In genomic region chr5:99477420-99477815, GRCm38 (mm10) we compare ENCODE assay signal across 25 mouse cellular contexts.
"Had no signal": no experiment of that assay in that cellular context is flagged by ENCODE, and none has a peak within 500 bp of the region (broad histone marks: within the 10 kb centered on the region; RNA-seq: fewer than 3 reads in every experiment).

No protein-coding gene starts in this region.

- H3K9me3 ChIP-seq: limb, embryonic 10.5 days; limb, embryonic 13.5 days; liver, embryonic 12.5 days; liver, embryonic 15.5 days; lung, embryonic 15.5 days; megakaryocyte, embryonic 14.5 days; midbrain, embryonic 10.5 days; midbrain, embryonic 13.5 days; neural tube, embryonic 13.5 days; stomach, embryonic 15.5 days had no signal

- H3K27me3 ChIP-seq: liver, embryonic 12.5 days; liver, embryonic 15.5 days; lung, embryonic 15.5 days; neural tube, embryonic 13.5 days; stomach, embryonic 15.5 days had no signal

- ATAC-seq: liver, embryonic 12.5 days; midbrain, embryonic 13.5 days; midbrain, embryonic 16.5 days had no signal

- H3K4me3 ChIP-seq: left cerebral cortex, adult 2 months; limb, embryonic 10.5 days; limb, embryonic 13.5 days; liver, embryonic 12.5 days; liver, embryonic 15.5 days; lung, embryonic 15.5 days; midbrain, embryonic 10.5 days; midbrain, embryonic 13.5 days; myocyte; neural tube, embryonic 13.5 days; stomach, embryonic 15.5 days had no signal

- H3K36me3 ChIP-seq: limb, embryonic 10.5 days; limb, embryonic 13.5 days; liver, embryonic 12.5 days; liver, embryonic 15.5 days; lung, embryonic 15.5 days; midbrain, embryonic 10.5 days; midbrain, embryonic 13.5 days; neural tube, embryonic 13.5 days; stomach, embryonic 15.5 days had no signal

- H3K4me2 ChIP-seq: limb, embryonic 13.5 days; liver, embryonic 12.5 days; liver, embryonic 15.5 days; lung, embryonic 15.5 days; midbrain, embryonic 13.5 days; neural tube, embryonic 13.5 days; stomach, embryonic 15.5 days had no signal

- DNase-seq: kidney, postnatal 36 days; layer of hippocampus, postnatal 36 days; liver; lung, adult 18-20 months; lung, postnatal 10 days; lung, postnatal 36 days; retina, postnatal 1 day; right cerebral cortex, postnatal 25 days; spleen, adult 18-20 months; thymus, adult 18-20 months; thymus, postnatal 4 days had no signal

- H3K9ac ChIP-seq: limb, embryonic 13.5 days; liver, embryonic 12.5 days; liver, embryonic 15.5 days; lung, embryonic 15.5 days; midbrain, embryonic 13.5 days; neural tube, embryonic 13.5 days; stomach, embryonic 15.5 days had no signal

- H3K27ac ChIP-seq: kidney, postnatal 0 days; left cerebral cortex, adult 2 months; limb, embryonic 10.5 days; limb, embryonic 13.5 days; liver, embryonic 12.5 days; liver, embryonic 15.5 days; lung, embryonic 15.5 days; midbrain, embryonic 10.5 days; midbrain, embryonic 13.5 days; neural tube, embryonic 13.5 days; stomach, embryonic 15.5 days had no signal
